Mouse (Mus musculus) heart, adult 2 months (tissue): Measurements from ENCODE around the gene Pla2g16.

Source experiments
- CTCF ChIP-seq: fragments of 200-600 bp; IDR thresholded peaks from 2 replicates; pipeline ENCODE4 v1.8.1; 2022; ENCODE audit warnings: antibody characterized with exemption, mild to moderate bottlenecking, moderate library complexity
- POLR2A ChIP-seq: fragments of 200-500 bp; IDR thresholded peaks from 2 replicates; pipeline ENCODE4 v1.6.1; 2011; ENCODE audit warnings: mild to moderate bottlenecking, low read depth, low read length, control low read depth; ENCODE audit not compliant: insufficient read depth

- no peak for TF ChIP-seq CTCF
- no peak for TF ChIP-seq POLR2A
These were observed 8.3 kb upstream of the Pla2g16 start for GRCm38 (mm10) chr19:7548924-7549323.
